Comparison of ENCODE assay signal across 8 mouse cellular contexts in the genomic region with DNA sequence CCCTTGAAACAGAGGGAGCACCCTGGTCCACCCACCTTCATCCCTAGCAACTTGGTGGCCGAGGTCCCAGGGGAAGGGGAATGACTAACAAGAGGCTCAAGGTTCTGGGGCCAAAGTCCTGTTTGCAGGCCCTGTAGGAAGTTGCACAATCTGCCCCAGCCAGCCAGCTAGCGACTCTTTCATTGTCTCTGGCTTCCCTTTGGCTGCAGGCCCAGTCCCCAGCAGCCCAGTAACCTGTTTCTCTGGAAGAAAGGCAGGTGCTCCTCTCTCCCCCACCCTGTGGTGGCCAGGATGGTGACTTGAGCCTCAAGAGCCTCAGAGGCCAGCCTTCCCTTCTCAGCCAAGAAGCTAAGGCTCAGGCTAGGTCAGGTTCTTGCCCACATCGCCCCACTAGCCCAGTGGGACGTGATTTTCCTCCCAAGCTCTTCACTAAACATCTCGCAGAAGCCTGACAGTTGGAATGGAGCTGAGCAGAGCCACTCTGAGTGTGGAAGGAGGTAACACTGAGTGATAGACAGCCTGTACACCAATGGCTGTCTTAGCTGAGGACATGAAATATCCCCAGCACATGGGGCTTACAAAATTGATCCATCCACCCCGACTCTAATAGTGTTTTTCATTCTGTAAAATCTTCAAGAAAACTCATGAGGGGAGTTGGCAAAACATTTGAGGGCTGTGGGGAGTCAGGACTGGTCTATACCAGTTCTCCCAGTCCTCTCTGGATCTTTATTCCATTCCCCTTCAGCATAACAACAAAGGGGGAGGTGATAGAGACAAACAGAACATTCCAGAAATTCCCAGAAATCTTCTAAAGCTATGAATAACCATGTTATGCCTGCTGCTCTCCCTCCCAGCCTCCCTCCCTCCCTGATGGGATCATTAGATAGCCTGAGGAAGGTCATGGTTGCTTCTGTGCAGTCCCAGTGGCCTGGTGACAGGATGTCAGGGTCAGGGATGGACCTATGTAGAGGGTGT. TPM values are rescaled to one million over a fixed set of nuclear protein-coding genes. Genes with fewer than 3 reads are reported as not detected.
DNase-seq lines count a peak whose midpoint lies in the region; ATAC-seq lines count a peak whose summit lies in the region.

No protein-coding gene starts in this region.

- WGBS in heart, embryonic 10.5 days, result 60% methylated on average over 6 of the region's 6 CpGs
- WGBS in neural tube, embryonic 15.5 days, result 66% methylated on average over 6 of the region's 6 CpGs

- H3K4me1 ChIP-seq in heart, embryonic 10.5 days, result peaks cover 27% of the 10 kb centered on the region
- H3K4me1 ChIP-seq in neural tube, embryonic 15.5 days, result no peaks in the 10 kb centered on the region

- H3K9me3 ChIP-seq in heart, embryonic 10.5 days, result no peaks in the 10 kb centered on the region
- no peaks in the 10 kb centered on the region for H3K9me3 ChIP-seq in neural tube, embryonic 15.5 days (replicated peaks)

- DNase-seq in right cerebral cortex, adult 18-20 months, result peak; percentile 51
- no peak for DNase-seq in right cerebral cortex, postnatal 25 days
- peak; percentile 80 for DNase-seq in cerebellum, adult 9-10 months
- no peak for DNase-seq in heart, embryonic 10.5 days (ENCODE audit: low spot score)
- peak; percentile 95 to 97 for DNase-seq in kidney, postnatal 36 days
- peak; percentile 91 for DNase-seq in lung, postnatal 25 days (ENCODE audit: low spot score)
- no peak for DNase-seq in embryo, embryonic 10.5 days (ENCODE audit: low spot score)

- no peak overlapping the region for H3K4me3 ChIP-seq in heart, embryonic 10.5 days
- no peak overlapping the region for H3K4me3 ChIP-seq in neural tube, embryonic 15.5 days (replicated peaks)

- H3K36me3 ChIP-seq in heart, embryonic 10.5 days, result no peaks in the 10 kb centered on the region
- H3K36me3 ChIP-seq in neural tube, embryonic 15.5 days, result no peaks in the 10 kb centered on the region

- peak overlapping the region; percentile 49 for H3K27ac ChIP-seq in heart, embryonic 10.5 days
- H3K27ac ChIP-seq in neural tube, embryonic 15.5 days (replicated peaks), result no peak overlapping the region

- ATAC-seq in neural tube, embryonic 15.5 days (ENCODE audit: low FRiP score), result no peak

- H3K9ac ChIP-seq in neural tube, embryonic 15.5 days (replicated peaks), result no peak overlapping the region

- no peak overlapping the region for H3K4me2 ChIP-seq in neural tube, embryonic 15.5 days

- 0 out of 2 replicates have a peak, but pooled peaks cover 4% of the 10 kb centered on the region for H3K27me3 ChIP-seq in heart, embryonic 10.5 days (ENCODE audit: insufficient read depth, poor library complexity, severe bottlenecking)
- no peaks in the 10 kb centered on the region for H3K27me3 ChIP-seq in neural tube, embryonic 15.5 days (replicated peaks)

RNA-seq across cellular contexts. Expression of a gene that starts 25.2 kb away (rescaled TPM):
- 74.7 and 90.1 TPM in 2 replicates for polyA plus RNA-seq in heart, embryonic 10.5 days (2016; fragmentation: Nextera tagmentation; extraction: Ambion mirVana)
- polyA plus RNA-seq in neural tube, embryonic 15.5 days (2015; fragmentation: Nextera tagmentation; extraction: Ambion mirVana), result 51.0 and 57.5 TPM in 2 replicates

Comparison
In these comparisons a context has a peak if more than half of its experiments do, and no peak if none do; other contexts are left out.
1. DNase-seq: peak in right cerebral cortex, adult 18-20 months (single experiment), cerebellum, adult 9-10 months (single experiment), kidney, postnatal 36 days (2 of 2) and lung, postnatal 25 days (single experiment); none in right cerebral cortex, postnatal 25 days (single experiment), heart, embryonic 10.5 days (single experiment) and embryo, embryonic 10.5 days (single experiment).